Mouse (Mus musculus) heart, adult 2 months (tissue): Measurements from ENCODE around the gene Scarb1.

Experiments
- EP300 ChIP-seq: fragments of 200-500 bp; IDR thresholded peaks from 2 replicates; pipeline ENCODE4 v1.6.1; 2011; ENCODE audit warnings: low read depth, low read length, control low read depth; ENCODE audit not compliant: insufficient read depth
- POLR2A ChIP-seq: fragments of 200-500 bp; IDR thresholded peaks from 2 replicates; pipeline ENCODE4 v1.6.1; 2011; ENCODE audit warnings: mild to moderate bottlenecking, low read depth, low read length, control low read depth; ENCODE audit not compliant: insufficient read depth

DNA sequence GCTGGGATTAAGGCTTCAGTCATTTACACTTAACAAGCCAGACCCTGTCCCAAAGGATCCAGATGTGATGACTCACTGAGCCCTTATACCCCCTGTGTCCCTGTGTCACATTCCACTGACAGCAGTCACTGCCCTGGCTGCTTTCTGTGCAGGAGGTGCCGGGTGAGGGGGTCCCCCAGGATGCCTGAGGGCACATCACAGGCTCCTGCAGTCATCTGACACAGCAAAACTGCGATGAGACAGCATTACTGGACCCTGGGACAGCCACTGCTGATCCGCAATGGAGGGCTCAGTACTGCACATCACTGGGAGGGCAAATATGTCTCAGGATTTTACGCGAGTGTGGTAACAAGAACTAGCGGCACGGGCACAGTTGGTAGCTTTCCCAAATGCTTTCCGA lies 10.2 kb upstream of the Scarb1 start:
- no peak for TF ChIP-seq POLR2A
- no peak for TF ChIP-seq EP300
